Mouse (Mus musculus): ENCODE measurements at regions not wholly inside any gene's neighbourhood (a gene's known extent, or its start where the extent isn't known, plus 50 kb on each side); places are given as distances from the start of the nearest gene placed in this dataset.

GRCm38 (mm10) chr5:74893276-74893675 lies 151.3 kb downstream of the Chic2 start:
- TF ChIP-seq HCFC1 (IDR thresholded peaks at IDR 0.05; ENCODE audit: borderline replicate concordance, insufficient read depth, low read length) (no peak), ZNF384 (IDR thresholded peaks at IDR 0.05; ENCODE audit: low read depth, low read length) (no peak)
